Mouse (Mus musculus) brown adipose tissue, adult 24 weeks (tissue): ENCODE measurements around the gene Ube2m. TPM values are rescaled to one million over a fixed set of nuclear protein-coding genes. Genes with fewer than 3 reads are reported as not detected.
A peak's percentile ranks its signal among the peaks of the same experiment; 100 is the strongest.
"Not testable (repeated sequence)": the region's sequence is repeated elsewhere in the genome, so short reads cannot be mapped to it uniquely, and the experiment has no call there.

Source experiments
- H3K27ac ChIP-seq: fragments of 200-500 bp; replicated peaks from 2 replicates; pipeline ENCODE4 v1.5.1; 2012; ENCODE audit warnings: low read depth, mild to moderate bottlenecking, low read length
- H3K4me1 ChIP-seq: fragments of 200-500 bp; 2 replicates; pipeline ENCODE4 v1.6.1; 2012; ENCODE audit warnings: low read length, mixed read lengths; ENCODE audit not compliant: control insufficient read depth, insufficient read depth, insufficient read length
- H3K4me3 ChIP-seq: fragments of 200-500 bp; 2 replicates; pipeline ENCODE4 v1.5.1; 2012; ENCODE audit warnings: low read depth, mild to moderate bottlenecking, low read length, moderate library complexity; ENCODE audit not compliant: insufficient read depth
- polyA plus RNA-seq: library from polyadenylated mRNA; stranded (reverse); fragments of >200 nt; gene quantifications from 2 replicates; pipeline ENCODE4 v1.2.4, GENCODE M21; 2012; ENCODE audit not compliant: missing spikeins, insufficient read depth, insufficient read length

Ube2m gene
- polyA plus RNA-seq, result 258 and 293 TPM in 2 replicates

GRCm38 (mm10) chr7:13037901-13038555, at the start of gene Ube2m:
Gene Ube2m, minus strand, starts transcription at chr7:13038275.
- Histone ChIP-seq H3K4me1 (no peaks in the 10 kb centered on the region; the same call in none of the 2 replicates), H3K27ac (peak within 1 kb of the TSS; percentile 96), H3K4me3 (peak within 1 kb of the TSS; percentile 98)

GRCm38 (mm10) chr7:13072293-13072692, 34.2 kb upstream of the Ube2m start:
- no peaks in the 10 kb centered on the region for H3K4me1 ChIP-seq
- H3K4me3 ChIP-seq, result no peak overlapping the region
- H3K27ac ChIP-seq, result no peak overlapping the region

GRCm38 (mm10) chr7:13063399-13063798, 25.3 kb upstream of the Ube2m start:
- H3K27ac ChIP-seq, H3K4me3 ChIP-seq, H3K4me1 ChIP-seq: not testable (repeated sequence)

GRCm38 (mm10) chr7:13059536-13059935, 21.5 kb upstream of the Ube2m start:
- Histone ChIP-seq H3K4me1 (no peaks in the 10 kb centered on the region), H3K27ac (no peak overlapping the region), H3K4me3 (no peak overlapping the region)

- Histone ChIP-seq H3K27ac (no peak overlapping the region), H3K4me1 (no peaks in the 10 kb centered on the region), H3K4me3 (no peak overlapping the region)
Measured at GRCm38 (mm10) chr7:13056913-13057700, 19.0 kb upstream of the Ube2m start.

- Histone ChIP-seq H3K27ac (peak within 1 kb of the TSS; percentile 65; the same call in 1 of the 2 replicates), H3K4me3 (peak within 1 kb of the TSS; percentile 85), H3K4me1 (no peaks in the 10 kb centered on the region)
Measured at GRCm38 (mm10) chr7:13054287-13055010, 16.4 kb upstream of the Ube2m start, which contains the start of gene Mzf1. Gene Mzf1, minus strand, starts transcription at chr7:13054764.

- Histone ChIP-seq H3K4me1 (no peaks in the 10 kb centered on the region), H3K4me3 (peak overlapping the region; percentile 85), H3K27ac (no peak overlapping the region)
Measured at GRCm38 (mm10) chr7:13053961-13054286, 15.8 kb upstream of the Ube2m start.

- Histone ChIP-seq H3K4me1 (no peaks in the 10 kb centered on the region), H3K27ac (no peak overlapping the region), H3K4me3 (no peak overlapping the region)
Measured at GRCm38 (mm10) chr7:13053501-13053900, 15.4 kb upstream of the Ube2m start.

GRCm38 (mm10) chr7:13053001-13053400, 14.9 kb upstream of the Ube2m start:
- no peak overlapping the region for H3K27ac ChIP-seq
- no peaks in the 10 kb centered on the region for H3K4me1 ChIP-seq
- H3K4me3 ChIP-seq, result no peak overlapping the region

GRCm38 (mm10) chr7:13046084-13046483, 8.0 kb upstream of the Ube2m start:
- Histone ChIP-seq H3K4me3 (no peak overlapping the region), H3K27ac (no peak overlapping the region)

GRCm38 (mm10) chr7:13044254-13044625, 6.2 kb upstream of the Ube2m start:
- Histone ChIP-seq H3K27ac (no peak overlapping the region), H3K4me3 (0 out of 2 replicates have a peak overlapping the region, but pooled peaks have one; percentile 27), H3K4me1 (no peaks in the 10 kb centered on the region)

More at GRCm38 (mm10) chr7:13046084-13046483, 8.0 kb upstream of the Ube2m start:
- no peaks in the 10 kb centered on the region for H3K4me1 ChIP-seq

- H3K4me1 ChIP-seq, result no peaks in the 10 kb centered on the region; the same call in 1 of the 2 replicates
- H3K27ac ChIP-seq, result no peak overlapping the region
- H3K4me3 ChIP-seq, result peak overlapping the region; percentile 27; the same call in 1 of the 2 replicates
Measured at GRCm38 (mm10) chr7:13043445-13044253, 5.6 kb upstream of the Ube2m start.

GRCm38 (mm10) chr7:13043120-13043444, 5.0 kb upstream of the Ube2m start:
- H3K4me1 ChIP-seq, result no peaks in the 10 kb centered on the region; the same call in 1 of the 2 replicates
- no peak overlapping the region for H3K27ac ChIP-seq
- H3K4me3 ChIP-seq, result no peak overlapping the region

- H3K4me3 ChIP-seq, result no peak overlapping the region
- no peaks in the 10 kb centered on the region; the same call in 1 of the 2 replicates for H3K4me1 ChIP-seq
- H3K27ac ChIP-seq, result no peak overlapping the region
Measured at GRCm38 (mm10) chr7:13042511-13042910, 4.4 kb upstream of the Ube2m start.
